Mouse (Mus musculus): ENCODE results near the gene Gm11084. TPM values are rescaled to one million over a fixed set of nuclear protein-coding genes. Genes with fewer than 3 reads are reported as not detected.
"Not testable (repeated sequence)": the region's sequence is repeated elsewhere in the genome, so short reads cannot be mapped to it uniquely, and the experiment has no call there.

The Gm11084 gene
- polyA plus RNA-seq, 1 experiment, result not detected

GRCm38 (mm10) chr2:72996808-72997378 is 10.4 kb upstream of the Gm11084 start:
- H3K4me1 ChIP-seq (ENCODE audit: control insufficient read depth, insufficient read depth, low read length), result peaks cover 3% of the 10 kb centered on the region
- H3K4me3 ChIP-seq (ENCODE audit: insufficient read depth, low read length), result no peak overlapping the region
- no peak overlapping the region for H3K27ac ChIP-seq (ENCODE audit: insufficient read depth, low read length)
- TF ChIP-seq POLR2A (IDR thresholded peaks at IDR 0.05; ENCODE audit: extremely low read depth, insufficient read depth, low read length) (no peak), CTCF (IDR thresholded peaks at IDR 0.05; ENCODE audit: extremely low read depth, insufficient read depth, low read length) (no peak)

- peak overlapping the region; percentile 19 for H3K27ac ChIP-seq (ENCODE audit: insufficient read depth, low read length)
- H3K4me3 ChIP-seq (ENCODE audit: insufficient read depth, low read length), result no peak overlapping the region
- TF ChIP-seq CTCF (IDR thresholded peaks at IDR 0.05; ENCODE audit: extremely low read depth, insufficient read depth, low read length), result no peak
- no peak for TF ChIP-seq POLR2A (IDR thresholded peaks at IDR 0.05; ENCODE audit: extremely low read depth, insufficient read depth, low read length)
- peaks cover 3% of the 10 kb centered on the region for H3K4me1 ChIP-seq (ENCODE audit: control insufficient read depth, insufficient read depth, low read length)
These were observed 9.0 kb upstream of the Gm11084 start for GRCm38 (mm10) chr2:72995346-72996097.

GRCm38 (mm10) chr2:72994165-72994564 is 7.6 kb upstream of the Gm11084 start:
- Histone ChIP-seq H3K4me3 (ENCODE audit: insufficient read depth, low read length) (no peak overlapping the region), H3K4me1 (ENCODE audit: control insufficient read depth, insufficient read depth, low read length) (peaks cover 3% of the 10 kb centered on the region), H3K27ac (ENCODE audit: insufficient read depth, low read length) (no peak overlapping the region)
- TF ChIP-seq CTCF (IDR thresholded peaks at IDR 0.05; ENCODE audit: extremely low read depth, insufficient read depth, low read length), result no peak
- TF ChIP-seq POLR2A (IDR thresholded peaks at IDR 0.05; ENCODE audit: extremely low read depth, insufficient read depth, low read length), result no peak

- Histone ChIP-seq H3K4me1 (ENCODE audit: control insufficient read depth, insufficient read depth, low read length) (peaks cover 3% of the 10 kb centered on the region), H3K27ac (ENCODE audit: insufficient read depth, low read length) (no peak overlapping the region), H3K4me3 (ENCODE audit: insufficient read depth, low read length) (no peak overlapping the region)
- TF ChIP-seq CTCF (IDR thresholded peaks at IDR 0.05; ENCODE audit: extremely low read depth, insufficient read depth, low read length), result no peak
- no peak for TF ChIP-seq POLR2A (IDR thresholded peaks at IDR 0.05; ENCODE audit: extremely low read depth, insufficient read depth, low read length)
These were observed 6.0 kb upstream of the Gm11084 start for GRCm38 (mm10) chr2:72992497-72992896.

- H3K27ac ChIP-seq (ENCODE audit: insufficient read depth, low read length); H3K4me3 ChIP-seq (ENCODE audit: insufficient read depth, low read length): not testable (repeated sequence)
These were observed 2.4 kb upstream of the Gm11084 start for GRCm38 (mm10) chr2:72988945-72989344.

GRCm38 (mm10) chr2:72985516-72985915 is 1.0 kb downstream of the Gm11084 start:
- no peak overlapping the region for H3K4me3 ChIP-seq (ENCODE audit: insufficient read depth, low read length)
- TF ChIP-seq CTCF (IDR thresholded peaks at IDR 0.05; ENCODE audit: extremely low read depth, insufficient read depth, low read length), result no peak
- TF ChIP-seq POLR2A (IDR thresholded peaks at IDR 0.05; ENCODE audit: extremely low read depth, insufficient read depth, low read length), result no peak
- H3K4me1 ChIP-seq (ENCODE audit: control insufficient read depth, insufficient read depth, low read length), result no peaks in the 10 kb centered on the region
- no peak overlapping the region for H3K27ac ChIP-seq (ENCODE audit: insufficient read depth, low read length)

More at GRCm38 (mm10) chr2:72988945-72989344, 2.4 kb upstream of the Gm11084 start:
- H3K4me1 ChIP-seq (ENCODE audit: control insufficient read depth, insufficient read depth, low read length), result not testable (repeated sequence)

- Histone ChIP-seq H3K4me3 (ENCODE audit: insufficient read depth, low read length) (no peak overlapping the region), H3K4me1 (ENCODE audit: control insufficient read depth, insufficient read depth, low read length) (no peaks in the 10 kb centered on the region), H3K27ac (ENCODE audit: insufficient read depth, low read length) (no peak overlapping the region)
- no peak for TF ChIP-seq CTCF (IDR thresholded peaks at IDR 0.05; ENCODE audit: extremely low read depth, insufficient read depth, low read length)
- no peak for TF ChIP-seq POLR2A (IDR thresholded peaks at IDR 0.05; ENCODE audit: extremely low read depth, insufficient read depth, low read length)
These were observed 1.7 kb downstream of the Gm11084 start for GRCm38 (mm10) chr2:72984806-72985205.

GRCm38 (mm10) chr2:72983211-72983610 is 3.3 kb downstream of the Gm11084 start:
- no peak overlapping the region for H3K4me3 ChIP-seq (ENCODE audit: insufficient read depth, low read length)
- no peak overlapping the region for H3K27ac ChIP-seq (ENCODE audit: insufficient read depth, low read length)
- H3K4me1 ChIP-seq (ENCODE audit: control insufficient read depth, insufficient read depth, low read length), result no peaks in the 10 kb centered on the region
- TF ChIP-seq POLR2A (IDR thresholded peaks at IDR 0.05; ENCODE audit: extremely low read depth, insufficient read depth, low read length) (no peak), CTCF (IDR thresholded peaks at IDR 0.05; ENCODE audit: extremely low read depth, insufficient read depth, low read length) (no peak)

GRCm38 (mm10) chr2:72982110-72982785 is 4.3 kb downstream of the Gm11084 start:
- H3K4me3 ChIP-seq (ENCODE audit: insufficient read depth, low read length), result no peak overlapping the region
- H3K4me1 ChIP-seq (ENCODE audit: control insufficient read depth, insufficient read depth, low read length), result peaks cover 1% of the 10 kb centered on the region
- no peak for TF ChIP-seq CTCF (IDR thresholded peaks at IDR 0.05; ENCODE audit: extremely low read depth, insufficient read depth, low read length)
- H3K27ac ChIP-seq (ENCODE audit: insufficient read depth, low read length), result no peak overlapping the region
